Mouse (Mus musculus): ENCODE measurements around the gene Pnpla3. TPM values are rescaled to one million over a fixed set of nuclear protein-coding genes. Genes with fewer than 3 reads are reported as not detected.
A peak's percentile ranks its signal among the peaks of the same experiment; 100 is the strongest.

Gene Pnpla3
- polyA plus RNA-seq, 1 experiment: 0.23 TPM

- no peaks in the 10 kb centered on the region for H3K27me3 ChIP-seq (ENCODE audit: control insufficient read depth, insufficient read depth, insufficient read length)
- no peak overlapping the region for H3K4me3 ChIP-seq
- H3K79me2 ChIP-seq (ENCODE audit: control insufficient read depth, insufficient read depth): no peaks in the 10 kb centered on the region
- H3K4me2 ChIP-seq (ENCODE audit: low read depth): peak overlapping the region; percentile 35
- no peak overlapping the region for H3ac ChIP-seq (ENCODE audit: control insufficient read depth, insufficient read length)
- TF ChIP-seq TCF3 (IDR thresholded peaks at IDR 0.05; ENCODE audit: insufficient read length, low read depth) (no peak), MAX (IDR thresholded peaks at IDR 0.05; ENCODE audit: low read depth) (no peak), MYOD1 (IDR thresholded peaks at IDR 0.05; ENCODE audit: control insufficient read depth in 1 of 3, insufficient read length in 2 of 3, low read depth in 2 of 3) (no peak), TCF12 (IDR thresholded peaks at IDR 0.05; ENCODE audit: insufficient read depth, poor library complexity, severe bottlenecking) (no peak), CEBPB (IDR thresholded peaks at IDR 0.05; ENCODE audit: insufficient read depth, poor library complexity, severe bottlenecking) (no peak), POLR2AphosphoS2 (IDR thresholded peaks at IDR 0.05; ENCODE audit: insufficient read length, low read depth) (no peak), USF1 (IDR thresholded peaks at IDR 0.05; ENCODE audit: low read depth) (no peak), MYOG (IDR thresholded peaks at IDR 0.05; ENCODE audit: control insufficient read depth in 1 of 3, insufficient read depth in 1 of 3, insufficient read length in 2 of 3, low read depth in 2 of 3) (no peak), E2F4 (IDR thresholded peaks at IDR 0.05; ENCODE audit: insufficient read depth) (no peak), POLR2A (IDR thresholded peaks at IDR 0.05; ENCODE audit: insufficient read length, low read depth) (no peak), SRF (IDR thresholded peaks at IDR 0.05; ENCODE audit: control insufficient read depth, insufficient read length, low read depth) (no peak), REST (IDR thresholded peaks at IDR 0.05; ENCODE audit: insufficient read depth, insufficient read length) (no peak)
- H3K36me3 ChIP-seq (ENCODE audit: control insufficient read depth, insufficient read depth): no peaks in the 10 kb centered on the region
Observed at GRCm38 (mm10) chr15:84224779-84225178, 57.1 kb downstream of the Pnpla3 start.

GRCm38 (mm10) chr15:84226918-84227317, 59.3 kb downstream of the Pnpla3 start:
- Histone ChIP-seq H3K79me2 (ENCODE audit: control insufficient read depth, insufficient read depth) (no peaks in the 10 kb centered on the region), H3K4me2 (ENCODE audit: low read depth) (no peak overlapping the region), H3K4me3 (no peak overlapping the region), H3K27me3 (ENCODE audit: control insufficient read depth, insufficient read depth, insufficient read length) (no peaks in the 10 kb centered on the region), H3ac (ENCODE audit: control insufficient read depth, insufficient read length) (no peak overlapping the region), H3K36me3 (ENCODE audit: control insufficient read depth, insufficient read depth) (no peaks in the 10 kb centered on the region)
- no peak for TF ChIP-seq CEBPB (IDR thresholded peaks at IDR 0.05; ENCODE audit: insufficient read depth, poor library complexity, severe bottlenecking)
- no peak for TF ChIP-seq TCF3 (IDR thresholded peaks at IDR 0.05; ENCODE audit: insufficient read length, low read depth)
- TF ChIP-seq USF1 (IDR thresholded peaks at IDR 0.05; ENCODE audit: low read depth): no peak
- TF ChIP-seq MYOD1 (IDR thresholded peaks at IDR 0.05; ENCODE audit: control insufficient read depth in 1 of 3, insufficient read length in 2 of 3, low read depth in 2 of 3): no peak
- no peak for TF ChIP-seq MAX (IDR thresholded peaks at IDR 0.05; ENCODE audit: low read depth)

- Histone ChIP-seq H3K27me3 (ENCODE audit: control insufficient read depth, insufficient read depth, insufficient read length) (no peaks in the 10 kb centered on the region), H3K4me3 (no peak overlapping the region), H3ac (ENCODE audit: control insufficient read depth, insufficient read length) (no peak overlapping the region), H3K79me2 (ENCODE audit: control insufficient read depth, insufficient read depth) (peaks cover 28% of the 10 kb centered on the region), H3K36me3 (ENCODE audit: control insufficient read depth, insufficient read depth) (no peaks in the 10 kb centered on the region), H3K4me2 (ENCODE audit: low read depth) (peak overlapping the region; percentile 97)
- TF ChIP-seq USF1 (IDR thresholded peaks at IDR 0.05; ENCODE audit: low read depth): no peak
Observed at GRCm38 (mm10) chr15:84230661-84231060, 63.0 kb downstream of the Pnpla3 start.

- Histone ChIP-seq H3ac (ENCODE audit: control insufficient read depth, insufficient read length) (peak overlapping the region; percentile 66), H3K27me3 (ENCODE audit: control insufficient read depth, insufficient read depth, insufficient read length) (no peaks in the 10 kb centered on the region), H3K4me2 (ENCODE audit: low read depth) (peak overlapping the region; percentile 97), H3K79me2 (ENCODE audit: control insufficient read depth, insufficient read depth) (peaks cover 32% of the 10 kb centered on the region), H3K4me3 (peak overlapping the region; percentile 79), H3K36me3 (ENCODE audit: control insufficient read depth, insufficient read depth) (no peaks in the 10 kb centered on the region)
- TF ChIP-seq E2F4 (IDR thresholded peaks at IDR 0.05; ENCODE audit: insufficient read depth) (no peak), MYOD1 (IDR thresholded peaks at IDR 0.05; ENCODE audit: control insufficient read depth in 1 of 3, insufficient read length in 2 of 3, low read depth in 2 of 3) (no peak)
Observed at GRCm38 (mm10) chr15:84231113-84231712, 63.6 kb downstream of the Pnpla3 start.

- peak within 1 kb of the TSS; percentile 66 for H3ac ChIP-seq (ENCODE audit: control insufficient read depth, insufficient read length)
- H3K27me3 ChIP-seq (ENCODE audit: control insufficient read depth, insufficient read depth, insufficient read length): no peaks in the 10 kb centered on the region
- H3K79me2 ChIP-seq (ENCODE audit: control insufficient read depth, insufficient read depth): peaks cover 40% of the 10 kb centered on the region
- H3K4me2 ChIP-seq (ENCODE audit: low read depth): peak within 1 kb of the TSS; percentile 97
- TF ChIP-seq POLR2AphosphoS2 (IDR thresholded peaks at IDR 0.05; ENCODE audit: insufficient read length, low read depth) (peak; percentile 28), SRF (IDR thresholded peaks at IDR 0.05; ENCODE audit: control insufficient read depth, insufficient read length, low read depth) (peak; percentile 39), MYOG (IDR thresholded peaks at IDR 0.05; ENCODE audit: control insufficient read depth in 1 of 3, insufficient read depth in 1 of 3, insufficient read length in 2 of 3, low read depth in 2 of 3) (peak in 2 of 3 experiments; percentile 37 to 38), CEBPB (IDR thresholded peaks at IDR 0.05; ENCODE audit: insufficient read depth, poor library complexity, severe bottlenecking) (no peak)
- no peaks in the 10 kb centered on the region for H3K36me3 ChIP-seq (ENCODE audit: control insufficient read depth, insufficient read depth)
- peak within 1 kb of the TSS; percentile 79 for H3K4me3 ChIP-seq
Observed at GRCm38 (mm10) chr15:84231721-84232561, 64.3 kb downstream of the Pnpla3 start, which contains the start of gene Parvb. Parvb (plus strand) TSS chr15:84232043.
